23 mouse cellular contexts compared by ENCODE assay signal in genomic region chrX:151643386-151643785, GRCm38 (mm10).
A peak's percentile ranks its signal among the peaks of the same experiment; 100 is the strongest.
DNase-seq lines count a peak whose midpoint lies in the region; ATAC-seq lines count a peak whose summit lies in the region.
"Had no signal": no experiment of that assay in that cellular context is flagged by ENCODE, and none has a peak within 500 bp of the region (broad histone marks: within the 10 kb centered on the region; RNA-seq: fewer than 3 reads in every experiment).

No protein-coding gene starts in this region.

- H3K4me3 ChIP-seq in kidney, embryonic 14.5 days (ENCODE audit: low read length) = no peak overlapping the region
- H3K4me3 ChIP-seq: embryonic facial prominence, embryonic 10.5 days; embryonic facial prominence, embryonic 12.5 days; forebrain, embryonic 13.5 days; forebrain, embryonic 15.5 days had no signal

- ATAC-seq in kidney, embryonic 14.5 days (ENCODE audit: low FRiP score, low TSS enrichment) = no peak
- ATAC-seq: activated CD4-positive, CD25-positive, alpha-beta regulatory T cell, adult 4 months; CD4-positive, CD25-positive, alpha-beta regulatory T cell, adult 4 months; forebrain, embryonic 13.5 days; forebrain, embryonic 15.5 days; Patski had no signal

- WGBS in kidney, embryonic 14.5 days = 67% methylated on average over 2 of the region's 2 CpGs

- H3K9ac ChIP-seq in kidney, embryonic 14.5 days (ENCODE audit: low read depth, low read length) = no peak overlapping the region
- H3K9ac ChIP-seq: embryonic facial prominence, embryonic 12.5 days; forebrain, embryonic 13.5 days; forebrain, embryonic 15.5 days had no signal

- H3K36me3 ChIP-seq in kidney, embryonic 14.5 days (ENCODE audit: control insufficient read depth, insufficient read depth, low read length) = no peaks in the 10 kb centered on the region
- H3K36me3 ChIP-seq: embryonic facial prominence, embryonic 10.5 days; embryonic facial prominence, embryonic 12.5 days; forebrain, embryonic 15.5 days; G1E had no signal

- no peaks in the 10 kb centered on the region for H3K4me1 ChIP-seq in kidney, embryonic 14.5 days (ENCODE audit: control insufficient read depth, insufficient read depth, low read length)
- H3K4me1 ChIP-seq: embryonic facial prominence, embryonic 10.5 days; embryonic facial prominence, embryonic 12.5 days; forebrain, embryonic 13.5 days; forebrain, embryonic 15.5 days had no signal

- DNase-seq in gastrocnemius, adult 18-20 months (ENCODE audit: low spot score) = peak; percentile 0
- no peak for DNase-seq in gastrocnemius, postnatal 10 days
- DNase-seq in kidney, adult 8-10 months = peak; percentile 5
- DNase-seq in skeletal muscle tissue, adult 2 months (ENCODE audit: low read depth, low spot score) = peak; percentile 1
- DNase-seq: adrenal gland, adult 8-10 months; adrenal gland, postnatal 14 days; adrenal gland, postnatal 36 days; B cell, adult 2 months; cerebellum, adult 11-12 months; cerebellum, adult 2 months; cerebellum, adult 9-10 months; cerebellum, postnatal 10 days; cerebellum, postnatal 25 days had no signal

- H3K4me2 ChIP-seq in kidney, embryonic 14.5 days (replicated peaks; ENCODE audit: low read depth, low read length) = no peak overlapping the region
- H3K4me2 ChIP-seq: embryonic facial prominence, embryonic 12.5 days; forebrain, embryonic 13.5 days; forebrain, embryonic 15.5 days had no signal

- no peak overlapping the region for H3K27ac ChIP-seq in kidney, embryonic 14.5 days (ENCODE audit: low read depth, low read length)
- H3K27ac ChIP-seq: embryonic facial prominence, embryonic 10.5 days; embryonic facial prominence, embryonic 12.5 days; forebrain, embryonic 13.5 days; forebrain, embryonic 15.5 days had no signal

- no peaks in the 10 kb centered on the region; the same call in 1 of the 2 replicates for H3K27me3 ChIP-seq in kidney, embryonic 14.5 days (ENCODE audit: control insufficient read depth, insufficient read depth, low read length)
- H3K27me3 ChIP-seq: CH12.LX; forebrain, embryonic 13.5 days; forebrain, embryonic 15.5 days had no signal

- no peaks in the 10 kb centered on the region for H3K9me3 ChIP-seq in kidney, embryonic 14.5 days (ENCODE audit: control insufficient read depth, low read length)
- H3K9me3 ChIP-seq: embryonic facial prominence, embryonic 10.5 days; embryonic facial prominence, embryonic 12.5 days; forebrain, embryonic 13.5 days; forebrain, embryonic 15.5 days; G1E had no signal
